Mouse (Mus musculus) forebrain, embryonic 14.5 days (tissue): Measurements from ENCODE around the gene Traip. TPM values are rescaled to one million over a fixed set of nuclear protein-coding genes. Genes with fewer than 3 reads are reported as not detected.

ENCODE experiments used
- ATAC-seq: fragments of 200-750 bp; cut with Nextera tagmentation; 2 replicates; pipeline ENCODE4 v1.8.0; 2017; ENCODE audit warnings: mild to moderate bottlenecking, moderate library complexity
- DNase-seq: peaks from one replicate; pipeline ENCODE4 v3.0.0-alpha.2; 2015; ENCODE audit warnings: low spot score
- H3K27ac ChIP-seq: fragments of 300-500 bp; sonication (generic); 2 replicates; pipeline ENCODE4 v1.5.1; 2014; ENCODE audit warnings: low read depth, mild to moderate bottlenecking, control low read depth, low read length, moderate library complexity
- H3K27me3 ChIP-seq: fragments of 300-500 bp; sonication (generic); replicated peaks from 2 replicates; pipeline ENCODE4 v1.6.1; 2014; ENCODE audit warnings: low read length, control low read depth, mixed read lengths; ENCODE audit not compliant: control insufficient read depth, insufficient read depth
- H3K36me3 ChIP-seq: fragments of 300-500 bp; sonication (generic); 2 replicates; pipeline ENCODE4 v1.6.1; 2014; ENCODE audit warnings: low read length, control low read depth; ENCODE audit not compliant: control insufficient read depth, insufficient read depth
- H3K4me1 ChIP-seq: fragments of 300-500 bp; sonication (generic); 2 replicates; pipeline ENCODE4 v1.6.1; 2014; ENCODE audit warnings: antibody characterized with exemption, low read length, control low read depth; ENCODE audit not compliant: control insufficient read depth, insufficient read depth
- H3K4me2 ChIP-seq: fragments of 300-500 bp; sonication (generic); 2 replicates; pipeline ENCODE4 v1.6.1; 2014; ENCODE audit warnings: mild to moderate bottlenecking, control low read depth, low read length
- H3K4me3 ChIP-seq: fragments of 300-500 bp; sonication (generic); 2 replicates; pipeline ENCODE4 v1.5.1; 2014; ENCODE audit warnings: low read depth, low read length, control low read depth
- H3K9ac ChIP-seq: fragments of 300-500 bp; sonication (generic); 2 replicates; pipeline ENCODE4 v1.6.1; 2014; ENCODE audit warnings: mild to moderate bottlenecking, low read length, control low read depth, moderate library complexity
- H3K9me3 ChIP-seq: fragments of 300-500 bp; sonication (generic); replicated peaks from 2 replicates; pipeline ENCODE4 v1.6.1; 2016; ENCODE audit warnings: low read length, control low read depth, mixed read lengths; ENCODE audit not compliant: control insufficient read depth
- WGBS: fragments of 180-500 bp; shearing (Covaris S2); extraction: QIAGEN DNeasy Blood & Tissue Kit; methylation state at CpG from one replicate; pipeline ENCODE4 v1.1.7; 2014; 5-methylcytosine and 5-hydroxymethylcytosine counted together
- polyA plus RNA-seq: library from polyadenylated mRNA; unstranded; fragments of >200 nt; fragmentation: Nextera tagmentation; extraction: Ambion mirVana; gene quantifications from 2 replicates; pipeline ENCODE4 v1.2.1, GENCODE M21; 2014

Gene Traip
- polyA plus RNA-seq, 1 experiment from 2014 or later = 20.5 TPM

- 64% methylated on average over 9 of the region's 9 CpGs for WGBS
- H3K9me3 ChIP-seq = no peaks in the 10 kb centered on the region
- DNase-seq = no peak
Measured at GRCm38 (mm10) chr9:107926920-107927420, 23.0 kb upstream of the Traip start.

GRCm38 (mm10) chr9:107927749-107928148, 22.2 kb upstream of the Traip start:
- Histone ChIP-seq H3K9me3 (no peaks in the 10 kb centered on the region), H3K27me3 (no peaks in the 10 kb centered on the region), H3K4me1 (peaks cover 5% of the 10 kb centered on the region; the same call in 1 of the 2 replicates), H3K4me2 (no peak overlapping the region), H3K9ac (no peak overlapping the region), H3K27ac (no peak overlapping the region), H3K4me3 (no peak overlapping the region), H3K36me3 (no peaks in the 10 kb centered on the region)
- WGBS = 79% methylated on average over 5 of the region's 5 CpGs
- DNase-seq = peak; percentile 44
- no peak; the same call in 1 of the 2 replicates for ATAC-seq

More at GRCm38 (mm10) chr9:107926920-107927420, 23.0 kb upstream of the Traip start:
- Histone ChIP-seq H3K27ac (no peak overlapping the region), H3K9ac (no peak overlapping the region), H3K4me1 (peaks cover 5% of the 10 kb centered on the region; the same call in 1 of the 2 replicates), H3K4me2 (no peak overlapping the region), H3K36me3 (no peaks in the 10 kb centered on the region), H3K27me3 (no peaks in the 10 kb centered on the region), H3K4me3 (no peak overlapping the region)
- ATAC-seq = no peak

GRCm38 (mm10) chr9:107928169-107928568, 21.8 kb upstream of the Traip start, which contains the start of gene Actl11:
TSS of gene Actl11 (plus strand) at chr9:107928469.
- Histone ChIP-seq H3K4me3 (no peak within 1 kb of the TSS), H3K27ac (no peak within 1 kb of the TSS), H3K4me1 (peaks cover 5% of the 10 kb centered on the region; the same call in 1 of the 2 replicates), H3K36me3 (no peaks in the 10 kb centered on the region), H3K4me2 (no peak within 1 kb of the TSS), H3K27me3 (no peaks in the 10 kb centered on the region), H3K9ac (no peak within 1 kb of the TSS), H3K9me3 (no peaks in the 10 kb centered on the region)
- WGBS = 72% methylated on average over 3 of the region's 3 CpGs
- ATAC-seq (no peak), DNase-seq (no peak)

- WGBS = 60% methylated on average over 4 of the region's 4 CpGs
- no peak overlapping the region for H3K4me3 ChIP-seq
- H3K9me3 ChIP-seq = no peaks in the 10 kb centered on the region
- no peaks in the 10 kb centered on the region for H3K36me3 ChIP-seq
- no peak overlapping the region for H3K9ac ChIP-seq
- H3K4me1 ChIP-seq = peaks cover 12% of the 10 kb centered on the region
- peak; percentile 33 for DNase-seq
- no peak overlapping the region for H3K27ac ChIP-seq
- no peak for ATAC-seq
- H3K4me2 ChIP-seq = no peak overlapping the region
- no peaks in the 10 kb centered on the region for H3K27me3 ChIP-seq
Measured at GRCm38 (mm10) chr9:107932221-107932620, 17.7 kb upstream of the Traip start.

GRCm38 (mm10) chr9:107934146-107934545, 15.8 kb upstream of the Traip start:
- Histone ChIP-seq H3K27me3 (no peaks in the 10 kb centered on the region), H3K4me1 (peaks cover 12% of the 10 kb centered on the region), H3K4me3 (no peak overlapping the region), H3K27ac (no peak overlapping the region), H3K9me3 (no peaks in the 10 kb centered on the region), H3K9ac (no peak overlapping the region), H3K36me3 (no peaks in the 10 kb centered on the region), H3K4me2 (no peak overlapping the region)
- 89% methylated on average over 11 of the region's 11 CpGs for WGBS
- ATAC-seq = no peak
- no peak for DNase-seq

- Histone ChIP-seq H3K27ac (peak within 1 kb of the TSS; percentile 27; the same call in 1 of the 2 replicates), H3K9me3 (no peaks in the 10 kb centered on the region), H3K4me1 (peaks cover 12% of the 10 kb centered on the region), H3K4me2 (peak within 1 kb of the TSS; percentile 86), H3K27me3 (no peaks in the 10 kb centered on the region), H3K4me3 (peak within 1 kb of the TSS; percentile 49), H3K9ac (peak within 1 kb of the TSS; percentile 67), H3K36me3 (no peaks in the 10 kb centered on the region)
- DNase-seq (no peak), ATAC-seq (no peak)
- WGBS = 4% methylated on average over 3 of the region's 3 CpGs
Measured at GRCm38 (mm10) chr9:107935374-107935773, 14.6 kb upstream of the Traip start, which contains the start of gene Camkv. TSS of gene Camkv (plus strand) at chr9:107935674.

- WGBS = under 1% methylated on average over 39 of the region's 41 CpGs
- H3K4me3 ChIP-seq = peak overlapping the region; percentile 49
- peaks cover 12% of the 10 kb centered on the region for H3K4me1 ChIP-seq
- H3K27ac ChIP-seq = peak overlapping the region; percentile 27; the same call in 1 of the 2 replicates
- peak overlapping the region; percentile 86 for H3K4me2 ChIP-seq
- DNase-seq (peak; percentile 52), ATAC-seq (peak; percentile 70)
- no peaks in the 10 kb centered on the region for H3K27me3 ChIP-seq
- no peaks in the 10 kb centered on the region for H3K9me3 ChIP-seq
- H3K9ac ChIP-seq = peak overlapping the region; percentile 67
- H3K36me3 ChIP-seq = no peaks in the 10 kb centered on the region
Measured at GRCm38 (mm10) chr9:107935790-107936214, 14.1 kb upstream of the Traip start.

GRCm38 (mm10) chr9:107936215-107936822, 13.6 kb upstream of the Traip start:
- H3K9me3 ChIP-seq = no peaks in the 10 kb centered on the region
- DNase-seq = peak; percentile 37
- H3K27ac ChIP-seq = no peak overlapping the region
- peaks cover 12% of the 10 kb centered on the region for H3K4me1 ChIP-seq
- H3K27me3 ChIP-seq = no peaks in the 10 kb centered on the region
- H3K4me2 ChIP-seq = peak overlapping the region; percentile 86
- peak overlapping the region; percentile 49 for H3K4me3 ChIP-seq
- ATAC-seq = peak; percentile 62
- H3K36me3 ChIP-seq = no peaks in the 10 kb centered on the region
- WGBS = 1% methylated on average over 29 of the region's 29 CpGs
- H3K9ac ChIP-seq = peak overlapping the region; percentile 67

- peak overlapping the region; percentile 86 for H3K4me2 ChIP-seq
- DNase-seq (no peak), ATAC-seq (no peak)
Measured at GRCm38 (mm10) chr9:107936831-107937230, 13.1 kb upstream of the Traip start.

More at GRCm38 (mm10) chr9:107936831-107937230, 13.1 kb upstream of the Traip start:
- Histone ChIP-seq H3K36me3 (no peaks in the 10 kb centered on the region), H3K27ac (no peak overlapping the region), H3K27me3 (no peaks in the 10 kb centered on the region), H3K4me1 (peaks cover 12% of the 10 kb centered on the region), H3K9me3 (no peaks in the 10 kb centered on the region), H3K4me3 (peak overlapping the region; percentile 49), H3K9ac (peak overlapping the region; percentile 67)
- 0% methylated on average over 3 of the region's 3 CpGs for WGBS
